Mouse (Mus musculus) liver, embryonic 16.5 days (tissue): Measurements from ENCODE around the gene Txnip. TPM values are rescaled to one million over a fixed set of nuclear protein-coding genes. Genes with fewer than 3 reads are reported as not detected.
A peak's percentile ranks its signal among the peaks of the same experiment; 100 is the strongest.

Experiments used
- ATAC-seq: fragments of 200-750 bp; cut with Nextera tagmentation; 2 replicates; pipeline ENCODE4 v1.8.0; 2017; ENCODE audit warnings: low read depth, mild to moderate bottlenecking, moderate number of reproducible peaks, moderate library complexity
- H3K27ac ChIP-seq: fragments of 300-500 bp; sonication (generic); 2 replicates; pipeline ENCODE4 v1.5.1; 2014; ENCODE audit warnings: mild to moderate bottlenecking, low read length
- H3K27me3 ChIP-seq: fragments of 300-500 bp; sonication (generic); 2 replicates; pipeline ENCODE4 v1.6.1; 2014; ENCODE audit warnings: low read depth, low read length, mixed read lengths; ENCODE audit not compliant: control insufficient read depth, insufficient read depth
- H3K36me3 ChIP-seq: fragments of 300-500 bp; sonication (generic); 2 replicates; pipeline ENCODE4 v1.6.1; 2014; ENCODE audit warnings: mild to moderate bottlenecking; ENCODE audit not compliant: control insufficient read depth, insufficient read depth
- H3K4me1 ChIP-seq: fragments of 300-500 bp; sonication (generic); 2 replicates; pipeline ENCODE4 v1.6.1; 2014; ENCODE audit warnings: low read depth, low read length, mixed read lengths; ENCODE audit not compliant: control insufficient read depth
- H3K4me2 ChIP-seq: fragments of 300-500 bp; sonication (generic); 2 replicates; pipeline ENCODE4 v1.6.1; 2014; ENCODE audit warnings: low read depth, low read length, mixed read lengths
- H3K4me3 ChIP-seq: fragments of 300-500 bp; sonication (generic); 2 replicates; pipeline ENCODE4 v1.5.1; 2014; ENCODE audit warnings: low read depth, mild to moderate bottlenecking, low read length
- H3K9ac ChIP-seq: fragments of 300-500 bp; sonication (generic); 2 replicates; pipeline ENCODE4 v1.6.1; 2014; ENCODE audit warnings: low read depth, low read length
- H3K9me3 ChIP-seq: fragments of 300-500 bp; sonication (generic); replicated peaks from 2 replicates; pipeline ENCODE4 v1.6.1; 2016; ENCODE audit warnings: low read length; ENCODE audit not compliant: control insufficient read depth
- WGBS: fragments of 180-500 bp; shearing (Covaris S2); extraction: QIAGEN DNeasy Blood & Tissue Kit; methylation state at CpG from one replicate; pipeline ENCODE4 v1.1.7; 2014; ENCODE audit not compliant: insufficient replicate concordance; 5-methylcytosine and 5-hydroxymethylcytosine counted together
- polyA plus RNA-seq: library from polyadenylated mRNA; unstranded; fragments of >200 nt; fragmentation: Nextera tagmentation; extraction: Ambion mirVana; gene quantifications from 2 replicates; pipeline ENCODE4 v1.2.1, GENCODE M21; 2015

Txnip gene
- polyA plus RNA-seq, 1 experiment from 2014 or later: 51.2 TPM

- ATAC-seq: peak; percentile 89
- WGBS: 14% methylated on average over 17 of the region's 17 CpGs
- H3K36me3 ChIP-seq: no peaks in the 10 kb centered on the region
- peak within 1 kb of the TSS; percentile 77 for H3K4me2 ChIP-seq
- peak within 1 kb of the TSS; percentile 78 for H3K27ac ChIP-seq
- no peaks in the 10 kb centered on the region for H3K27me3 ChIP-seq
- H3K4me1 ChIP-seq: peaks cover 34% of the 10 kb centered on the region
- H3K9ac ChIP-seq: peak within 1 kb of the TSS; percentile 55
- no peaks in the 10 kb centered on the region for H3K9me3 ChIP-seq
- peak within 1 kb of the TSS; percentile 50 for H3K4me3 ChIP-seq
These were observed 19.2 kb downstream of the Txnip start, which contains the start of gene Gm16253 for GRCm38 (mm10) chr3:96576690-96577541. Gm16253 (plus strand) TSS chr3:96576984.

- no peak for ATAC-seq
- 66% methylated on average over 4 of the region's 4 CpGs for WGBS
- Histone ChIP-seq H3K9me3 (no peaks in the 10 kb centered on the region), H3K4me2 (no peak overlapping the region), H3K27me3 (no peaks in the 10 kb centered on the region), H3K36me3 (no peaks in the 10 kb centered on the region), H3K4me1 (peaks cover 33% of the 10 kb centered on the region), H3K9ac (no peak overlapping the region), H3K27ac (peak overlapping the region; percentile 69; the same call in 1 of the 2 replicates), H3K4me3 (no peak overlapping the region)
These were observed 19.8 kb downstream of the Txnip start for GRCm38 (mm10) chr3:96577566-96577965.

GRCm38 (mm10) chr3:96578561-96579238, 20.9 kb downstream of the Txnip start:
- no peaks in the 10 kb centered on the region for H3K27me3 ChIP-seq
- H3K4me1 ChIP-seq: peaks cover 33% of the 10 kb centered on the region
- H3K4me3 ChIP-seq: no peak overlapping the region
- H3K36me3 ChIP-seq: no peaks in the 10 kb centered on the region
- H3K9me3 ChIP-seq: no peaks in the 10 kb centered on the region
- no peak for ATAC-seq
- no peak overlapping the region for H3K4me2 ChIP-seq
- H3K27ac ChIP-seq: no peak overlapping the region
- no peak overlapping the region for H3K9ac ChIP-seq
- 77% methylated on average over 12 of the region's 12 CpGs for WGBS

DNA sequence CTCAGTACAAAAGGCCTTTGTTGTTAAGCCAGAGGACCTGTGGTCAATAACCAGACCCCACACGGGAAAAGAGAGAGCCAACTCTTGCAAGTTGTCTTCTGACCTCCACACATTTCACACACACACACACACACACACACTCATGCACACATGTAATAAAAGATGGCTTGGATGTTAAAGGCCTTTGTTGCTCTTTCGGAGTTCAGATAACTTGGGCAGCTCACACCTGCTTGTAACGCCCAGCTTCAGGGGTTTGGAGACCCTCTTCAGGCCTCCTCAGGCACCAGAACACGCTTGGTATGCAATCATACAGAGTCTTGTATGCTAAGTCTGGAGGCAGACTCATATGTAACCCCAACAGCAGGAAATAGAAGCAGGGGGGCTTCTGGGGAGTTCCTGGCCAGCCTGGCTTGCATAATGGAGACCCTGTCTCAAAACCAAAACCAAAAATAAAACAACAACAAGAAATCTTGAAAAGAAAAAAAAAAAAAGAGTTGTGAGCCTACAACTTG, 21.5 kb downstream of the Txnip start:
- no peaks in the 10 kb centered on the region for H3K9me3 ChIP-seq
- no peak overlapping the region for H3K4me3 ChIP-seq
- no peaks in the 10 kb centered on the region for H3K27me3 ChIP-seq
- H3K4me1 ChIP-seq: peaks cover 33% of the 10 kb centered on the region
- no peak overlapping the region for H3K9ac ChIP-seq
- no peak overlapping the region for H3K4me2 ChIP-seq
- no peak for ATAC-seq
- no peaks in the 10 kb centered on the region for H3K36me3 ChIP-seq
- 60% methylated on average over 4 of the region's 4 CpGs for WGBS
- no peak overlapping the region for H3K27ac ChIP-seq

GRCm38 (mm10) chr3:96579885-96580454, 22.2 kb downstream of the Txnip start:
- WGBS: 3% methylated on average over 16 of the region's 16 CpGs
- H3K4me1 ChIP-seq: peaks cover 33% of the 10 kb centered on the region

DNA sequence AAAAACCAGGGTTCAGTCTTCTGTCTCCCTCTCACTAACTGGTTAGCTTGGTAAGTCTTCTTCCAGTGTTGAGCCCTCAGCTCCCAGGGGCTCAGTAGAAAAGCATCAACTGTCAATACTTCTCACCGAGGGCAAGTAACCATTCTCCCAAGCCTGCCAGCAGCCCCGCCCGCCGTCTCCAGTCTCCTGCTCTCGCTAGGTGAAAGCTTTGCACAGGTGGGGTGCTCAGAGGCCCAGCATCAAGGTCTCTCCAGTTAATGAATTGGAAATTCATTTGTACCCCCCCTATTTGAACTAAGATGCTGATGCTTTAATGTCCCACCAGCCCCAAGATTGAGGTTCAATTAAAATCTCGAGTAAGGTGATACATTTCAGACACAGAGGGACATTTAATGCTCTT, 23.4 kb downstream of the Txnip start:
- Histone ChIP-seq H3K4me2 (no peak overlapping the region), H3K36me3 (no peaks in the 10 kb centered on the region), H3K27me3 (no peaks in the 10 kb centered on the region), H3K9me3 (no peaks in the 10 kb centered on the region), H3K4me1 (peaks cover 23% of the 10 kb centered on the region), H3K4me3 (no peak overlapping the region), H3K27ac (no peak overlapping the region), H3K9ac (no peak overlapping the region)
- 57% methylated on average over 6 of the region's 6 CpGs for WGBS
- no peak for ATAC-seq

More at GRCm38 (mm10) chr3:96579885-96580454, 22.2 kb downstream of the Txnip start:
- no peak overlapping the region for H3K9ac ChIP-seq
- peak overlapping the region; percentile 39 for H3K4me2 ChIP-seq
- H3K36me3 ChIP-seq: no peaks in the 10 kb centered on the region
- no peaks in the 10 kb centered on the region for H3K27me3 ChIP-seq
- H3K4me3 ChIP-seq: peak overlapping the region; percentile 27
- no peaks in the 10 kb centered on the region for H3K9me3 ChIP-seq
- peak; percentile 54 for ATAC-seq
- no peak overlapping the region for H3K27ac ChIP-seq

- no peak overlapping the region for H3K4me2 ChIP-seq
These were observed 24.2 kb downstream of the Txnip start for GRCm38 (mm10) chr3:96581771-96582515.

GRCm38 (mm10) chr3:96583386-96583785, 25.6 kb downstream of the Txnip start:
- no peak for ATAC-seq
- no peak overlapping the region for H3K4me3 ChIP-seq
- 81% methylated on average over 5 of the region's 5 CpGs for WGBS
- no peak overlapping the region for H3K27ac ChIP-seq
- no peaks in the 10 kb centered on the region for H3K27me3 ChIP-seq
- H3K9ac ChIP-seq: no peak overlapping the region
- no peak overlapping the region for H3K4me2 ChIP-seq
- H3K9me3 ChIP-seq: no peaks in the 10 kb centered on the region
- no peaks in the 10 kb centered on the region for H3K36me3 ChIP-seq
- H3K4me1 ChIP-seq: peaks cover 10% of the 10 kb centered on the region

More at GRCm38 (mm10) chr3:96581771-96582515, 24.2 kb downstream of the Txnip start:
- H3K4me3 ChIP-seq: no peak overlapping the region
- no peak overlapping the region for H3K9ac ChIP-seq
- no peaks in the 10 kb centered on the region for H3K9me3 ChIP-seq
- H3K4me1 ChIP-seq: peaks cover 15% of the 10 kb centered on the region
- no peak for ATAC-seq
- H3K36me3 ChIP-seq: no peaks in the 10 kb centered on the region
- WGBS: 76% methylated on average over 16 of the region's 16 CpGs
- no peaks in the 10 kb centered on the region for H3K27me3 ChIP-seq
- H3K27ac ChIP-seq: no peak overlapping the region
